Mouse (Mus musculus) ES-Bruce4 (cell line): ENCODE data around the gene U2surp. TPM values are rescaled to one million over a fixed set of nuclear protein-coding genes. Genes with fewer than 3 reads are reported as not detected.
"Not testable (repeated sequence)": the region's sequence is repeated elsewhere in the genome, so short reads cannot be mapped to it uniquely, and the experiment has no call there.

Experiments used
- H3K27ac ChIP-seq: 2 replicates; pipeline ENCODE4 v1.5.1; 2012; ENCODE audit warnings: low read length, inconsistent platforms; ENCODE audit not compliant: insufficient read depth
- H3K27me3 ChIP-seq: 2 replicates; pipeline ENCODE4 v1.6.1; 2012; ENCODE audit warnings: mild to moderate bottlenecking, low read length, inconsistent platforms; ENCODE audit not compliant: control insufficient read depth, poor library complexity, insufficient read depth, severe bottlenecking
- H3K36me3 ChIP-seq: 2 replicates; pipeline ENCODE4 v1.6.1; 2012; ENCODE audit warnings: inconsistent platforms, mild to moderate bottlenecking, low read length, moderate library complexity; ENCODE audit not compliant: control insufficient read depth, poor library complexity, insufficient read depth, severe bottlenecking
- H3K4me1 ChIP-seq: one replicate; pipeline ENCODE4 v1.8.1; 2011; ENCODE audit warnings: low read length; ENCODE audit not compliant: control insufficient read depth, insufficient read depth
- H3K4me3 ChIP-seq: 2 replicates; pipeline ENCODE4 v1.5.1; 2011; ENCODE audit warnings: low read depth, mild to moderate bottlenecking, low read length
- H3K9ac ChIP-seq: 2 replicates; pipeline ENCODE4 v1.6.1; 2012; ENCODE audit warnings: low read depth, mild to moderate bottlenecking, inconsistent platforms; ENCODE audit not compliant: poor library complexity, severe bottlenecking
- H3K9me3 ChIP-seq: replicated peaks from 2 replicates; pipeline ENCODE4 v1.6.1; 2012; ENCODE audit warnings: mild to moderate bottlenecking, low read length, inconsistent platforms; ENCODE audit not compliant: control insufficient read depth, poor library complexity, insufficient read depth, severe bottlenecking
- CTCF ChIP-seq: IDR thresholded peaks from one replicate; pipeline ENCODE4 v1.8.1; 2011; ENCODE audit warnings: low read depth, low read length
- EP300 ChIP-seq: IDR thresholded peaks from 2 replicates; pipeline ENCODE4 v1.6.1; 2011; ENCODE audit warnings: low read depth, low read length; ENCODE audit not compliant: insufficient read depth
- POLR2A ChIP-seq: IDR thresholded peaks from one replicate; pipeline ENCODE4 v1.8.1; 2011; ENCODE audit warnings: low read length; ENCODE audit not compliant: insufficient read depth
- polyA plus RNA-seq: library from polyadenylated mRNA; stranded (reverse); fragments of >200 nt; gene quantifications from 2 replicates; pipeline ENCODE4 v1.2.4, GENCODE M21; 2011; ENCODE audit warnings: low read depth; ENCODE audit not compliant: missing spikeins, insufficient read depth, insufficient read length

U2surp gene
- polyA plus RNA-seq, 1 experiment = 190 TPM

DNA sequence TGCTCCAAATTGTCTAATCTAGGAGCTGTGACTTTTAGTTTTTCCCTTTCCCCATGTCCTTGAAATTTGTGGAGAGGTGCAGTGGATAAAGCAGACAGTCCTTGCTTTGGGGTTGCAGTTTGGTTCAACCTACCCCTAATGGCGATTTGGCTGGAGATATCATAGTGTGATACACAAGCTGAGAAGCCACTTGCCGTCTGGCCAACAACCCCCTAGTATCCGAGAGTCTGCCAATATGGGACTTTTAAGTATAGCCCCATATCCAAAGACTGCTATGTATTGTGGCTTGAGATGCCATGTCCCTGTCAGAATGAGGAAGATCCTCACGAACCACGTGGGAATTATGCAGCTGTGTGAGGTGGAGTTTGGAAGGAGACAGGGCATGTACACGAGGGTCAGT is 13.6 kb upstream of the U2surp start:
- Histone ChIP-seq H3K9ac (no peak overlapping the region), H3K36me3 (no peaks in the 10 kb centered on the region), H3K4me3 (no peak overlapping the region), H3K27ac (no peak overlapping the region), H3K27me3 (no peaks in the 10 kb centered on the region), H3K4me1 (peaks cover 3% of the 10 kb centered on the region), H3K9me3 (no peaks in the 10 kb centered on the region)
- no peak for TF ChIP-seq CTCF
- no peak for TF ChIP-seq EP300
- no peak for TF ChIP-seq POLR2A

DNA sequence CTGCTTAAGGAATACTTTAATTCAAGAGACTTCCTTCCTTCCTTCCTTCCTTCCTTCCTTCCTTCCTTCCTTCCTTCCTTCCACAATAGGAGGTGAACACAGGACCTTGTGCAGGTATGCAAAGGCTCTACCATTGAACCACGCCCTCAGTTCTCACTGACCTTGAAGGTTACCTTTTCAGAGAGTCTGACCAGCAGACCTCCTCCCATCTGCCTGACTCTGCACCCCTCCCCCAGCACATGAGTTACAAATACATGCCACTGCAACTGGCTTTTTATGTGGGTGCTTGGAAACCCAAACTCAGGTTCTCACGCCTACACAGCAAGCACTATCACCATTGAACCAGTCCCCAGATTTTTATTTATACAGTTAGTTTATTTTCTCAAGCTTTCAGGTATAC is 10.8 kb upstream of the U2surp start:
- H3K4me3 ChIP-seq = no peak overlapping the region
- peaks cover 3% of the 10 kb centered on the region for H3K4me1 ChIP-seq
- H3K9me3 ChIP-seq = no peaks in the 10 kb centered on the region
- no peaks in the 10 kb centered on the region for H3K27me3 ChIP-seq
- TF ChIP-seq CTCF (no peak), POLR2A (no peak), EP300 (peak; percentile 97)
- H3K27ac ChIP-seq = peak overlapping the region; percentile 89; the same call in 1 of the 2 replicates
- no peak overlapping the region for H3K9ac ChIP-seq
- no peaks in the 10 kb centered on the region for H3K36me3 ChIP-seq

DNA sequence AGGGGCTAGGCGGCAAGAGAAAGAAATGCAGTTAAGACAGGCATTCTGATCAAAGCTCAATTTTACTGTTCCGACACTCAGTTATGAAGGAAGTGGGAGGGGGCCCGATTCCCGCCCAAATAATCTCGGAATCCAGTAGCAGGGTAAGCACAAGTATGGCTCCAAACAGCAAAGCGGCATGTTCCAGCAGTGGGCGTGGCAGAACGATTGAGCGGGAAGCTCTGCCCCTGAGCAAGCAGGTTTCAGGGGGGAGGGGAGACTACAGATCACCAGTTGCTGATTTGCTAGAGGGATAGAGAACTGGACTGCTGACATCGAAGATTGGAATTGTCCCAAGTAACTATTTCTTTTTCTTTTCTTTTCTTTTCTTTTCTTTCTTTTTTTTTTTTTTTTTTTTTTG is 9.8 kb upstream of the U2surp start:
- no peaks in the 10 kb centered on the region for H3K36me3 ChIP-seq
- H3K27ac ChIP-seq = peak overlapping the region; percentile 79
- TF ChIP-seq EP300 = peak; percentile 94
- no peak for TF ChIP-seq CTCF
- no peaks in the 10 kb centered on the region for H3K27me3 ChIP-seq
- H3K9me3 ChIP-seq = no peaks in the 10 kb centered on the region
- H3K4me1 ChIP-seq = peaks cover 3% of the 10 kb centered on the region
- H3K4me3 ChIP-seq = no peak overlapping the region
- H3K9ac ChIP-seq = peak overlapping the region; percentile 53

DNA sequence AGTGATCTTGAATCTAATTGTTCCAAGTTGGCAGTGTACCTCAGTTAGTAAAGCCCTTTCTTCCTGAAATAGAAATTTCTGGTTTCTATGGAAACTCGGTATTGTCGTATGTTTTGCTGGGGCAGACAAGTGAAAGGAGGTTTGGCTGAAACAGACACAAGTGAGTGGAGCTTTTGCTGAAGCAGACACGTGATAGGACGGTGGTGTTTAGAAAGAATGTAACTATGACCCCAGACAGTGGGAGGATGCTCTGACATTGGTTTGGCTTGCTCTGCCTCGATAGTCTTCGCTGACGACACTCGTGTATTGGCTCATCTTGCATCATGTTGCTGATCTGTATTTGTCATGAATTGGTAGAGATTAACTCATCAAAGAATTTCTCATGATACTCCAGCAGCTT is 9.2 kb upstream of the U2surp start:
- TF ChIP-seq POLR2A (no peak), EP300 (no peak), CTCF (no peak)
- Histone ChIP-seq H3K36me3 (no peaks in the 10 kb centered on the region), H3K4me3 (no peak overlapping the region; the same call in 1 of the 2 replicates), H3K4me1 (peaks cover 3% of the 10 kb centered on the region), H3K27me3 (no peaks in the 10 kb centered on the region), H3K9ac (peak overlapping the region; percentile 53), H3K27ac (peak overlapping the region; percentile 79), H3K9me3 (no peaks in the 10 kb centered on the region)

DNA sequence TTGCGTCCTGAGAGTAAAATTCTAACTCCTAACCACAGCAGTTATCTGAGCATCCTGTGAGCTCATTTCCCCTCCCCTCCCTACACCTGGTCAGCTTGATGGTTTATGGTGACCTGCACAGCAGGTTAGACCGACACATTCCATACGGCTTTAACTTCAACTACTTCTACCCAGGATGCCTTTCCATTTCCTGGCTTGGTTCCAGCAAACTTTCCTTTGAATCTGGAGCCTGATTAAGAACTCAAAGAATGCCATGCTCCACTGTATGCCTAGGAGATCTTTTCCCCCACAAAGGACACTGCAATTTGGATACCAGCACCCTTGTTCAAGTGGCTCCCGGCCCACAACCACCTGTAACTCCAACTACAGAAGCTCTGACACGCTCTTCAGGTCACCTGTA is 8.8 kb upstream of the U2surp start:
- no peak overlapping the region for H3K9ac ChIP-seq
- H3K4me3 ChIP-seq = no peak overlapping the region
- H3K27ac ChIP-seq = no peak overlapping the region
- no peaks in the 10 kb centered on the region for H3K27me3 ChIP-seq
- TF ChIP-seq EP300 (no peak), CTCF (no peak), POLR2A (no peak)
- no peaks in the 10 kb centered on the region for H3K36me3 ChIP-seq
- peaks cover 3% of the 10 kb centered on the region for H3K4me1 ChIP-seq
- no peaks in the 10 kb centered on the region for H3K9me3 ChIP-seq

DNA sequence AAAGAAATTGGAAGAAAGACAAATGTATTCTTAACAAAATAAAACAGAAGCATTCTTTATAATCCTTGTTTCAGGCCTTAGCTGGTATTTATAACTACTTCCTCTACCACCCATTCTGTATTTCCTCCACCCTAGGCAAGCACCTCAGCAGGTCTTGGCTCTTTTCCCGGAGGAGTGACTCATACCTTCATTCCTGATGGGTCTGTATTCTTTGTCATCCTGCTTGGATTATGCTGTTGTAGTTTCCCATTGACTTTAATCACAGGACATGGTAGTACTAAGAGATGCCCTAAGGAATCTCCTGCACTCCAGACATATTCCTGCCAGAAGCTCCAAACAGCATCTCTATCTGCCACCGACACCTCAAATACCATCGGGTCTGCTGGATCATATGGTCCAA is 2.6 kb upstream of the U2surp start:
- H3K4me1 ChIP-seq, H3K9ac ChIP-seq, H3K9me3 ChIP-seq, H3K27me3 ChIP-seq, H3K36me3 ChIP-seq, H3K27ac ChIP-seq, H3K4me3 ChIP-seq: not testable (repeated sequence)

DNA sequence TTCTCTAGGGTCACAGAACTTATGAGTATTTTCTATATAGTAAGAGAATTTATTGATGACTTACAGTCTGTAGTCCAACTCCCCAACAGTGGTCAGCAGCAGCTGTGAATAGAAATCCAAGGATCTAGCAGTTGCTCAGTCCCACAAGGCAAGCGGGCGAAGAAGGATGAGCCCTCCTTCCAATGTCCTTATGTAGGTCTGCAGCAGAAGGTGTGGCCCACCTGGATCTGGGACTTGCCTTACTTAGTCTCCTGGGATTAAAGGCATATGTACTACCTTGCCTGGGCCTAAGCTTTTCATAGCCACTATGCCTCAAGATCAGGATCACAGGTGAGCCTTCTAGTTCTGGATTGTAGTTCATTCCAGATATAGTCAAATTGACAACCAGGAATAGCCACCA is 2.0 kb upstream of the U2surp start:
- Histone ChIP-seq H3K36me3 (peaks cover 4% of the 10 kb centered on the region), H3K4me3 (0 out of 2 replicates have a peak overlapping the region, but pooled peaks have one; percentile 32), H3K27me3 (no peaks in the 10 kb centered on the region), H3K9ac (no peak overlapping the region), H3K27ac (no peak overlapping the region), H3K9me3 (no peaks in the 10 kb centered on the region), H3K4me1 (peaks cover 2% of the 10 kb centered on the region)
- TF ChIP-seq CTCF (no peak), POLR2A (no peak), EP300 (no peak)
